Mouse (Mus musculus) MEL (cell line): ENCODE measurements around the gene Lrit3. TPM values are rescaled to one million over a fixed set of nuclear protein-coding genes. Genes with fewer than 3 reads are reported as not detected.

Experiments
- DNase-seq: peaks from one replicate; pipeline ENCODE4 v3.0.0; 2011; ENCODE audit warnings: low read depth, low spot score
- H3K27ac ChIP-seq: 2 replicates; pipeline ENCODE4 v1.5.1; 2012; ENCODE audit warnings: low read depth, mild to moderate bottlenecking, control low read depth, low read length, moderate library complexity; ENCODE audit not compliant: control insufficient read depth
- H3K27me3 ChIP-seq, 2 experiments: fragments of 150-350 bp in 1 of 2; sonication (generic) in 1 of 2; 2 replicates each; pipeline ENCODE4 v1.6.1; 2012; ENCODE audit warnings: low read length in 2 of 2, mild to moderate bottlenecking in 2 of 2, improper control_type of control experiment in 1 of 2, moderate library complexity in 1 of 2; ENCODE audit not compliant: insufficient read depth in 2 of 2, control insufficient read depth in 1 of 2
- H3K36me3 ChIP-seq, 2 experiments: 2 replicates each; pipeline ENCODE4 v1.6.1; 2012 to 2014; ENCODE audit warnings: low read length in 2 of 2, improper control_type of control experiment in 1 of 2, inconsistent platforms in 1 of 2, mild to moderate bottlenecking in 1 of 2; ENCODE audit not compliant: insufficient read depth in 2 of 2, control insufficient read depth in 1 of 2
- H3K4me1 ChIP-seq, 2 experiments: fragments of 150-350 bp in 1 of 2; sonication (generic) in 1 of 2; 2 replicates each; pipeline ENCODE4 v1.6.1; 2012; ENCODE audit warnings: low read length in 2 of 2, improper control_type of control experiment in 1 of 2, mild to moderate bottlenecking in 1 of 2; ENCODE audit not compliant: insufficient read depth in 2 of 2, control insufficient read depth in 1 of 2
- H3K4me3 ChIP-seq, 2 experiments: fragments of 150-350 bp in 1 of 2; sonication (generic) in 1 of 2; 2 replicates each; pipeline ENCODE4 v1.5.1; 2012; ENCODE audit warnings: low read depth in 2 of 2, low read length in 2 of 2, mild to moderate bottlenecking in 2 of 2, moderate library complexity in 2 of 2, control low read depth in 1 of 2, improper control_type of control experiment in 1 of 2; ENCODE audit not compliant: control insufficient read depth in 1 of 2, insufficient read depth in 1 of 2
- H3K79me2 ChIP-seq: 2 replicates; pipeline ENCODE4 v1.6.1; 2012; ENCODE audit warnings: mild to moderate bottlenecking, low read length, moderate library complexity; ENCODE audit not compliant: control insufficient read depth, poor library complexity, insufficient read depth
- H3K9ac ChIP-seq: 2 replicates; pipeline ENCODE4 v1.6.1; 2012; ENCODE audit warnings: low read depth, mild to moderate bottlenecking, control low read depth, low read length, moderate library complexity; ENCODE audit not compliant: control insufficient read depth, poor library complexity, severe bottlenecking
- H3K9me3 ChIP-seq: fragments of 150-350 bp; sonication (generic); replicated peaks from 2 replicates; pipeline ENCODE4 v1.6.1; 2012; ENCODE audit warnings: mild to moderate bottlenecking, low read length, improper control_type of control experiment, moderate library complexity; ENCODE audit not compliant: insufficient read depth
- CHD2 ChIP-seq: IDR thresholded peaks from 2 replicates; pipeline ENCODE4 v1.6.1; 2011; ENCODE audit warnings: low read length, improper control_type of control experiment
- CTCF ChIP-seq, 3 experiments: IDR thresholded peaks in 2 of 3; conservative IDR thresholded peaks in 1 of 3; 2 replicates each; pipeline ENCODE4 v1.5.1; 2011 to 2012; ENCODE audit warnings: low read length in 3 of 3, low read depth in 2 of 3, mild to moderate bottlenecking in 2 of 3, improper control_type of control experiment in 1 of 3, inconsistent platforms in 1 of 3, mixed read lengths in 1 of 3, moderate library complexity in 1 of 3; ENCODE audit not compliant: control insufficient read depth in 1 of 3, insufficient read depth in 1 of 3, poor library complexity in 1 of 3, severe bottlenecking in 1 of 3
- ELF1 ChIP-seq: IDR thresholded peaks from 2 replicates; pipeline ENCODE4 v1.6.1; 2014; ENCODE audit warnings: low read depth, mild to moderate bottlenecking, inconsistent platforms, low read length, improper control_type of control experiment, moderate library complexity
- EP300 ChIP-seq, 2 experiments: IDR thresholded peaks; 2 replicates each; pipeline ENCODE4 v1.6.1; 2011; ENCODE audit warnings: improper control_type of control experiment in 2 of 2, low read length in 2 of 2, low read depth in 1 of 2, mild to moderate bottlenecking in 1 of 2
- GABPA ChIP-seq: IDR thresholded peaks from 2 replicates; pipeline ENCODE4 v1.6.1; 2012; ENCODE audit warnings: low read depth, mild to moderate bottlenecking, inconsistent platforms, low read length, improper control_type of control experiment, moderate library complexity
- HCFC1 ChIP-seq: IDR thresholded peaks from 2 replicates; pipeline ENCODE4 v1.6.1; 2012; ENCODE audit warnings: low read depth, mild to moderate bottlenecking, inconsistent platforms, low read length, improper control_type of control experiment, moderate library complexity
- MAFK ChIP-seq: IDR thresholded peaks from 2 replicates; pipeline ENCODE4 v1.6.1; 2011; ENCODE audit warnings: low read depth, mild to moderate bottlenecking, low read length, improper control_type of control experiment, borderline replicate concordance
- MAZ ChIP-seq: IDR thresholded peaks from 2 replicates; pipeline ENCODE4 v1.6.1; 2012; ENCODE audit warnings: low read depth, mild to moderate bottlenecking, inconsistent platforms, low read length, improper control_type of control experiment
- MXI1 ChIP-seq: IDR thresholded peaks from 2 replicates; pipeline ENCODE4 v1.6.1; 2011; ENCODE audit warnings: mild to moderate bottlenecking, low read depth, low read length, improper control_type of control experiment
- MYC ChIP-seq: IDR thresholded peaks from 2 replicates; pipeline ENCODE4 v1.6.1; 2011; ENCODE audit warnings: low read depth, mild to moderate bottlenecking, low read length, improper control_type of control experiment, moderate library complexity
- NELFE ChIP-seq: IDR thresholded peaks from 2 replicates; pipeline ENCODE4 v1.6.1; 2011; ENCODE audit warnings: low read depth, low read length, improper control_type of control experiment
- POLR2AphosphoS2 ChIP-seq: IDR thresholded peaks from 2 replicates; pipeline ENCODE4 v1.6.1; 2011; ENCODE audit warnings: low read length, improper control_type of control experiment
- RAD21 ChIP-seq: IDR thresholded peaks from 2 replicates; pipeline ENCODE4 v1.6.1; 2011; ENCODE audit warnings: mild to moderate bottlenecking, low read depth, low read length, improper control_type of control experiment
- SMC3 ChIP-seq: IDR thresholded peaks from 2 replicates; pipeline ENCODE4 v1.6.1; 2011; ENCODE audit warnings: low read depth, low read length, improper control_type of control experiment
- TBP ChIP-seq: IDR thresholded peaks from 2 replicates; pipeline ENCODE4 v1.8.0; 2011; ENCODE audit warnings: low read depth, low read length, improper control_type of control experiment
- ZKSCAN1 ChIP-seq: IDR thresholded peaks from 2 replicates; pipeline ENCODE4 v1.6.1; 2012; ENCODE audit warnings: low read depth, mild to moderate bottlenecking, inconsistent platforms, low read length, improper control_type of control experiment, moderate library complexity
- ZNF384 ChIP-seq: IDR thresholded peaks from 2 replicates; pipeline ENCODE4 v1.6.1; 2012; ENCODE audit warnings: low read depth, mild to moderate bottlenecking, inconsistent platforms, low read length, improper control_type of control experiment
- polyA plus RNA-seq, 2 experiments: library from polyadenylated mRNA; stranded (reverse) in 1 of 2; unstranded in 1 of 2; fragments of >175 nt in 1 of 2; fragments of >200 nt in 1 of 2; gene quantifications; 2 replicates each; pipeline versions ENCODE4 v1.2.1 to v1.2.4; 2012; ENCODE audit warnings: low replicate concordance in 2 of 2, low read depth in 1 of 2; ENCODE audit not compliant: insufficient read length in 2 of 2, insufficient read depth in 1 of 2, missing spikeins in 1 of 2
- total RNA-seq: library from RNA; depleted of rRNA; stranded (reverse); fragments of 300-350 nt; gene quantifications from 2 replicates; pipeline ENCODE4 v1.2.3, GENCODE M21; 2012

Lrit3 gene
- total and polyA plus RNA-seq, 3 experiments: not detected

DNA sequence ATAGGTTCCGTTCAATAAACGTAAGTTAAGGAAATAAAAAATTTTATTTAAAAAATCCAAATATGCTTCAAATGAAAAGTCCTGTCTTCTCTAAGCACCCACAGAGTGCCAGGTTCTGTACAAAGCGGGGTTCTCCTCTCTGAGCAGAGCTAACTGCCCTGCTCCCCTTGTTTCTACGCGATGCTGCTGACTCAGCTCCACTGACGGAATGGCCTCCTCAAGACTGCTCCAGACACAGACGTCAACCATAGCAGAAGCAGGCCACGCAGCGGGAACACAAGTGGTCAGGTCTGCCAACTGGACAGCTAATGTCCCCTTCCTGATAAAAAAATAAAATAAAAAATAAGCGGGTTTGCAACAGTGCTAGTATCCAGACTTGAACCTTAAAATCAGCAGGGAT lies 21.1 kb upstream of the Lrit3 start:
- peaks cover 7 to 19% of the 10 kb centered on the region in 2 experiments for H3K36me3 ChIP-seq
- TF ChIP-seq HCFC1 (no peak), MAFK (no peak)

GRCm38 (mm10) chr3:129824146-129824545 lies 20.3 kb upstream of the Lrit3 start:
- peaks cover 14% of the 10 kb centered on the region for H3K79me2 ChIP-seq
- peak; percentile 12 for DNase-seq
- peaks cover 7 to 11% of the 10 kb centered on the region in 2 experiments for H3K36me3 ChIP-seq
- H3K4me1 ChIP-seq: peaks cover 0 to 7% of the 10 kb centered on the region in 2 experiments; a peak in 3 of 4 replicates
- no peak overlapping the region for H3K4me3 ChIP-seq
- no peak overlapping the region for H3K9ac ChIP-seq
- no peaks in the 10 kb centered on the region for H3K9me3 ChIP-seq
- H3K27ac ChIP-seq: no peak overlapping the region
- no peak for TF ChIP-seq ZKSCAN1
- no peak for TF ChIP-seq NELFE
- no peak for TF ChIP-seq ELF1
- TF ChIP-seq POLR2AphosphoS2: no peak; the same call in 1 of the 2 replicates
- TF ChIP-seq ZNF384: no peak
- TF ChIP-seq SMC3: no peak
- TF ChIP-seq GABPA: no peak
- no peak for TF ChIP-seq MXI1
- no peak for TF ChIP-seq MYC
- TF ChIP-seq TBP: no peak
- H3K27me3 ChIP-seq: no peaks in the 10 kb centered on the region

More for the DNA sequence above, 21.1 kb upstream of the Lrit3 start:
- peaks cover 22% of the 10 kb centered on the region for H3K79me2 ChIP-seq
- H3K27ac ChIP-seq: no peak overlapping the region
- H3K4me1 ChIP-seq: peaks cover 4 to 14% of the 10 kb centered on the region in 2 experiments; a peak in 3 of 4 replicates
- no peak for DNase-seq
- no peak overlapping the region for H3K4me3 ChIP-seq
- no peak overlapping the region for H3K9ac ChIP-seq
- H3K27me3 ChIP-seq: no peaks in the 10 kb centered on the region
- H3K9me3 ChIP-seq: no peaks in the 10 kb centered on the region

DNA sequence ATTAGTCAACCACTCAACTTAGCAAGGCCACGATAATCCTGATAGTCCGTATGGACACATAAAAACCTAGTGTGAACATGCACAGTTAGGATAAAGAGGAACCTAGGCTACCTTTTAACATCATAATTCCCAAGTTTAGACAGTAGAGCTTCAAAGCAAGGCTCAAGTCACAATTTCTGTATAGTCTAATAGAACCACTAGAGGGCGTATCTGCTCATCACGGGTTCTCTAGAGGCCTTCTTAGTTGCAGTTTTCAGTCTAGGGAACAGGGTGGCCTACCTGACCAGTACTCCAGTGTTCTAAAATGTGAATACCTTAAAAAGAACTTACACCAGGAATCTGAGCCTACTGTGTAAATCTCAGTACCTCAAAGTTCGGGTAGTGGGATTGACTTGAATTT lies 19.5 kb upstream of the Lrit3 start:
- H3K27me3 ChIP-seq: no peaks in the 10 kb centered on the region
- no peaks in the 10 kb centered on the region for H3K9me3 ChIP-seq
- H3K9ac ChIP-seq: no peak overlapping the region
- peak; percentile 77 for DNase-seq
- peaks cover 1 to 3% of the 10 kb centered on the region in 2 experiments for H3K36me3 ChIP-seq
- H3K4me1 ChIP-seq: no peaks in the 10 kb centered on the region
- no peak for TF ChIP-seq MAZ
- peak; percentile 55 for TF ChIP-seq SMC3
- TF ChIP-seq ZNF384: no peak
- TF ChIP-seq CHD2: no peak
- no peak for TF ChIP-seq POLR2AphosphoS2
- peak; percentile 39 for TF ChIP-seq RAD21
- TF ChIP-seq EP300 (IDR thresholded peaks at IDR 0.05; ENCODE audit: low read depth in 1 of 2, low read length in 2 of 2): no peak
- peak; percentile 25 to 76 (median 60) for TF ChIP-seq CTCF (IDR thresholded peaks at IDR 0.05 in 2 of 3, conservative IDR thresholded peaks at IDR 0.05 in 1 of 3; ENCODE audit: control insufficient read depth in 1 of 3, insufficient read depth in 1 of 3, low read depth in 2 of 3, low read length in 3 of 3, poor library complexity in 1 of 3, severe bottlenecking in 1 of 3)
- TF ChIP-seq ELF1: no peak
- no peak overlapping the region for H3K4me3 ChIP-seq
- no peak overlapping the region for H3K27ac ChIP-seq
- H3K79me2 ChIP-seq: peaks cover 7% of the 10 kb centered on the region
